Mouse (Mus musculus): ENCODE results near the gene Dclk1.

Dclk1 gene

DNA sequence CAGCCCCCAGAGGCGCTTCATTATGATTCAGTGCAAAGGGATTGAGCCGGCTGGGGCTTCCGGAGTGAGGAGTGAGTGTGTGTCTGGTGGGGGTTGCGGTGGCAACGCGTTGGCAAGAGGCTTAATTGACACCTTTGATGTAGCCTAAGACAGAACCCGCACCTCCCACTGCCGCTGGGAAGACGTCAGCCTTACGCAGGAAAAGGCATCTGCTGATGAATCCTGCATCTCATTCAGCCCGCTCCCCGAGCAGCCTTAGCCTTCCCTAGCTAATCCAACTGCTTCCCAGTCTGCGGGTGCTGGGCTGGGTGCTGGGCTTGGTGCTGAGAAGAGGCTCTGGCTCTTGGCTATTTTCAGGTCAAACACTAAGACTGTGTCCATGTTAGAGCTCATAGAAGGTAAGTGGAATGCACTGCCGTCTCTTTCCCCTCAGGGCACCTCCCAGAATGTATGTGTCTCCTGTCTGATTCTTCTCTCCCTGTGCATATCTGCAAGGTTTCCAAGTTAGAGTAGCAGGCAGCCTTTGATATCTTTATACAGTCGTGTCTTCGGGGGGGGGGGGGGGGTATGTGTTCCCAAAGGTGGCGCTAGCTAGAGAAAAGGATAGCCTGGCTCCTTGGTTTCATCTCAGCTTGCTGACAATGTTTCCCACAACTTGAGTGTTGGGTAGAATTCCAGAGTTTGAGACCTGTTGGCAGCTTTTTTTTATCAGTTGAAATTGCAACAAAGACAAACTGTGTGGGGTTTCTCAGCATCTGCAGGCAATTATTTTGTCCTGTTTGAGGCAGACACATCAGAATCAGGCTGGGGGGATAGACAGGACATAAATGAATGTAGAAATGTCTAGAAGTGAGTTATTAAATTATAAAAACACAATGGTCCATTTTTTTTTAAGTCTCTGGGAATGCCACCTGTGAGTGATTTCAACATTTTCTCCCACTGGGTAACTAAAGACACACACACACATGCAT lies 219.8 kb downstream of the Dclk1 start:
- in situ Hi-C loops (cut with MboI; ENCODE audit: low pct_unique_long_range_greater_than_20kb in 1 of 2, low sequenced_read_pairs in 2 of 2, unreplicated experiment in 1 of 2), result no loop called here

DNA sequence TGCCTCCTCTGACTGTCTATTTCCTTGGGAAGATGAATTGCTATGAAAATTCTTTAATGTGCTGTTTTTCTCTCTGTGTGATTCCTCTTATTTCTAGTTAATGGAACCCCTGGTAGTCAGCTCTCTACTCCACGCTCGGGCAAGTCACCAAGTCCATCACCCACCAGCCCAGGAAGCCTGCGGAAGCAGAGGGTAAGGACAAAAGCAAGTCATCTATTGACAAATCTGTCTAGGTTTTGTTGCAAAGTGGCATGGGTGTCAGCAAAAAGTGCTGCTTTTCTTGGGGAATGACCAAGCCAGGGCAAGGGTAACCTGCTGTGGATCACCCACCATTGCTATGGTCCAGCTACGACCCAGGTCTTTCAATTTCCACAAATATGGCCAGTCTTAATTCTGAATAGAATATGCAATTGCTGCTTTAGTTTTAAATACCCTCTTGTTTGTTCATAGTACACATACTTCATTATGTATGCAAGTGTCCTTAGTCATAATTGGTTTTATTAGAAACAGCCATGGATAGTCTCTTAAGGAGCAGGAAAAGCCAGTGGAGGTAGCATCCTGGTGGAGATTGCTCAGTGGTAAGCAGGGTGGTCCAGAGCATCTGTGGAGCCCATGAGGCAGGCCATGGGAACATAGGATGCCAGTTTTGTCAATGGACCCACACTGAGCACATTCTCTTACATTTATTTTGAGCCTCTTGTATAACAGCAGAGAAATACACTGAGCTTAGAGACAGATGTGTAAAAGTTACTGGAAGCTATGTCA lies 220.9 kb downstream of the Dclk1 start:
- in situ Hi-C loops (cut with MboI; ENCODE audit: low pct_unique_long_range_greater_than_20kb in 1 of 2, low sequenced_read_pairs in 2 of 2, unreplicated experiment in 1 of 2), result no loop called here

DNA sequence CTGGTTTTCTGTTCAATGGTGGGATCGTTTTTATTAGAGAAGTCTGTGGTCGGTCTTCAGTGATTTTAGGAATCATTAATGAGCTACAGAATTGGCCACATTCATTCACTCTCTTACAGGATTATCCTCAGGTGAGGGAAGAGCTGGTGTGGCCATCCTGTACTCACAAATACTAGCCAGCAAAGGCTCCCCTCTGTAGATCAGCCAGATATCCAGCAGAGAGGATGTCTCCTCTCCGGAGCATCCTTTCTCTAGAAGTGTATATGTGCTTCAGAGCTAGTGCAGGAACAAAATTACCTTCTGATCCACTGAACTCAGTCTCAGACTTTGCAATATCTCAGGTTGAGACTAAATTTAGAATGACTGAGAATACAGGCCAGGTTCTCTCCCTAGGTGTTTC lies 222.1 kb downstream of the Dclk1 start:
- in situ Hi-C loops (cut with MboI; ENCODE audit: low pct_unique_long_range_greater_than_20kb in 1 of 2, low sequenced_read_pairs in 2 of 2, unreplicated experiment in 1 of 2), result no loop called here

DNA sequence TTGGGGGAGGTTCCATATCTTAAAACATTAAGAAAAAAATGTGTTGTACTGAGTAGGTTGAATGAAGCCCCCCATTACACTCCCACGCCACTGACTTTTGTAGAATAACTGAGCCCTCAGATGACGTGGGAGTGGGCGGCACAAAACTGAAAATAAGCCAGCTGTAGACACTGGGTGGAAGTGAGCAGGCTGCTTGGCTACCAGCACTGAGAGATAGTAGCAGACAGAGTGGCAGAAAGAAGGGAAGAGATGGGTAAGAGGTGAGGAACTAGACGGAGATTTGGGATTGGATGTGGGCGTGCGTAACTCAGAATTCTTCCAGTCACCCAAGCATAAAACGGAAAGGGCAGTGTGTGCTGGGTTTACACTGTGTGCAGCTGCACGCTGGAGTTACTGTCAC lies 223.6 kb downstream of the Dclk1 start:
- in situ Hi-C loops (cut with MboI; ENCODE audit: low pct_unique_long_range_greater_than_20kb in 1 of 2, low sequenced_read_pairs in 2 of 2, unreplicated experiment in 1 of 2), result no loop called here

DNA sequence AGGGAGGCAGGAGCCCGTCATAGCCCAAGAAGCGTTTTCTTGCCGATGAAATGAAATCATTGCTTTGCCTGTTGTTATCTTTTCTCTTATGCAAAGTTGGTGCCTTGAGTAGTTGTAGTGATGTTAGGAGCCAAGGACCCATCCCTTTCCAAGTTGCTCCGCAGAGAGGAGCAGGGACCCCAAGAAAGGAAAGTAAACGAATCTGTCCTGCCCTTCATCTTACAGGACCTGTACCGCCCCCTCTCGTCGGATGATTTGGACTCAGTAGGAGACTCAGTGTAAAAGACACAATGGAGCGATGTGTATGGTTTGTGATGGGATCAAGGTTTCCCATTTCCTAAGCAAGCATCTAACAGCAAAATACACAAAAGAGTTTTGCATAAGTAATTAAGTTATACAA lies 224.2 kb downstream of the Dclk1 start:
- in situ Hi-C loops (cut with MboI; ENCODE audit: low pct_unique_long_range_greater_than_20kb in 1 of 2, low sequenced_read_pairs in 2 of 2, unreplicated experiment in 1 of 2), result no loop called here

DNA sequence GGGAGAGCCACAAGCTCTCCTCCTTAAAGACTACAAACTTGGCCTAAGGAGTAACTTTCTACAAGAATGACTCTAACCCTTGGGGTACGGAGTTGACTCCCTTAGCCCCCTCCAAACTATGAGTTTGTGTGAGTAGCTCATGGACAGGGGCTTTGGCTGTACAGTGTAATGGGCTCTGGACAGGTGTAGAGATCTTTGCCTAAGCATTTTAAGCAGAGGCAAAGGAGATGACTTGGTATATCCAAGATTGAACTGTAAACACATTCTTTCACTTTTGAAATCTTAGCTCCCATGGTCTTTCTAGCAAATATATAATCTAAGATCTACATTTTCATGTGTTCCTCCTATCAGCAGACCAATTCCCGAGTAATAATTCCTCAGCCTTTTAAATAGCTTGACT lies 229.9 kb downstream of the Dclk1 start, which contains the start of gene Gm21954:
Gene Gm21954 (minus strand): TSS at position 101 of the 400 bp plus-strand sequence.
- in situ Hi-C loops (cut with MboI; ENCODE audit: low pct_unique_long_range_greater_than_20kb in 1 of 2, low sequenced_read_pairs in 2 of 2, unreplicated experiment in 1 of 2), result no loop called here

DNA sequence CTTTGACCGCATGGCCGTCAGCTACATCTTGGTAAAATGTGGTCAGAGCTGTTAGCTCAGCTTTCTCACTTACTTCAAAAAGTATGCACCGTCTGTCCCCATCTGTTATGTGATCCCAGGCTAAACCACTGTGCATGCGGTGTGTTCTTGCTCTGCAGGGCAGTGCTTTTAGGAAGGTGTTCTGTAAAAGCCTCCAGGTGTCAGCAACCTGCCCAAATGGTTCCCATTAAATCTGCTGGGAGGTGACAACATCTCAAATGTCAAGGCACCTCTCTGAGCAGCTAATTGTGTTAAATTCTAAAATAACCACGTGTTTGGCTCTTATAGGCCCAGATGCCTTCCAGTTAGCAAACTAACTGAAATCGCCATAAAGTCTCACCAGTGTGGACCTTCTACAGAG lies 231.0 kb downstream of the Dclk1 start:
- in situ Hi-C loops (cut with MboI; ENCODE audit: low pct_unique_long_range_greater_than_20kb in 1 of 2, low sequenced_read_pairs in 2 of 2, unreplicated experiment in 1 of 2), result no loop called here

DNA sequence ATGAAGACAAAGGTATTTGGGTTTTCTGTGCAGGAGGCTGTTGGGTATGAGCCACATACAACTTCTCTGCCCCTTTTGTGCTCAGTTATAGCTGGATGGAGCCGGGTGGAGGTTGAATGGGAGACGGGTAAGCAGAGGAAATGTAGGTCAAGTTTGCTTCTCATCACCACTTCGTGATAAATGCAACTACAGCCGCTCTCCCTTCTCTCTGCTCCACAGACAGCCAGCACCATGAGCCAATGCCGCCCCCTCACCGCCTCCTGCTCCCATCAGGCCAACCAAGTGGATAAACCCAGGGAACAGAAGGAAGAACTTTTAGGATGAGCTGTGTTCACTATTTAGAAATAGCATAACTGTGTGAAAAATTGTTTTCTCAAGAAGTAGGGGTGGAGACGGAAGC lies 234.5 kb downstream of the Dclk1 start:
- in situ Hi-C loops (cut with MboI; ENCODE audit: low pct_unique_long_range_greater_than_20kb in 1 of 2, low sequenced_read_pairs in 2 of 2, unreplicated experiment in 1 of 2), result no loop called here

DNA sequence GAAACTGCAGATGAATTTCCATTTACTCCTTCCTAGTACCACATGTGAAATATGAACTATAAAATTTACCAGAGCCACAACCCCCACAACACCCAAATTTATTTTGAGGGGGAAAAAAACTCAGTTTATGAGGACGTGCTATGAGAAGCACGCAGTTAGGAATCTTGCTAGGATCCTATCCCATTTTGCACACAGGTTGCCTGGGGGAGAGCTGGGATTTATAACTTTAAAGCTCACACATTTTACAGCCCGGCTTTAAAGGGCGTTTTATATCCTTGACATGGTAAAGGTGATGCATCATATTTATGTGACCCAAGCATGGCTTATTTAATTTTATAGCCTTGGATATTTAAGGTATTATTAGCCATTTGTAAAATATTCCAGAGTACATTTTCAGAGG lies 237.1 kb downstream of the Dclk1 start:
- in situ Hi-C loops (cut with MboI; ENCODE audit: low pct_unique_long_range_greater_than_20kb in 1 of 2, low sequenced_read_pairs in 2 of 2, unreplicated experiment in 1 of 2), result no loop called here

DNA sequence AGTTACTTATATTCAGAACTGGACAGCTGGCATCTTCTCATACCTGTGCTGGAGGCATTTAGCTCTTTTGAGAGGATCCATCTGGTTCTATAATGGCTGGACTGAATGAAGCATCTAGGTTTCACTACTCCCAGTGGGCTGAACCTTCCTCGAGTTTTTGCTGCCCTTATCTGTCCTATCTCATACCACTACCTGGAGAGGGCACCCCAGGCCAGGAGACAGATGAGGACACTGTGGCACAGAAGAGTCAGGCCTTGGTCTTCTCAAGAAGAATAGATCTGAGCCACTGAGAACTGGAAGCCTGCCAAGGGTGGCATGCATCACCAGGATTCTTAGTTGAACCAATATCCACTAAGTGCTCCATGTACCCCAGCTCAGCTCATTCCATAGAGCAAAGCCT lies 239.0 kb downstream of the Dclk1 start:
- in situ Hi-C loops (cut with MboI; ENCODE audit: low pct_unique_long_range_greater_than_20kb in 1 of 2, low sequenced_read_pairs in 2 of 2, unreplicated experiment in 1 of 2), result no loop called here

DNA sequence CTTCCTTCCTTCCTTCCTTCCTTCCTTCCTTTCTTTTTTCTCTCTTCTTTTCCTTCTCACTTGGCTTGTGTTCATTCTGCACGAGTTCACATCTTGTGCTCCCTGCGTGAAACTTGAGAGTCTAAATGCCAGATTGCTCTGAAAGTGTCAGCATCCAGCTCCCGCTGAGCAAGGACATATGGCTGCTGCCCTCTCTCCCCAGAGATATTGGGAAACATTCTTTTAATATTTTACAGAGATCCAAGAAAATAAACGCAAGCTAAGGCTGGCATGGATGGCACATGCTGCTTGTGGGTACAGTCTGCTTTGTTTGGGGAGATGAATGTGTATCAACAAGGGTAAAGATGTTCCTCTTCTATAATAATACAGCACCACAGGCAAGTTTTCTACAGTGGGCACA lies 241.2 kb downstream of the Dclk1 start:
- in situ Hi-C loops (cut with MboI; ENCODE audit: low pct_unique_long_range_greater_than_20kb in 1 of 2, low sequenced_read_pairs in 2 of 2, unreplicated experiment in 1 of 2), result no loop called here

DNA sequence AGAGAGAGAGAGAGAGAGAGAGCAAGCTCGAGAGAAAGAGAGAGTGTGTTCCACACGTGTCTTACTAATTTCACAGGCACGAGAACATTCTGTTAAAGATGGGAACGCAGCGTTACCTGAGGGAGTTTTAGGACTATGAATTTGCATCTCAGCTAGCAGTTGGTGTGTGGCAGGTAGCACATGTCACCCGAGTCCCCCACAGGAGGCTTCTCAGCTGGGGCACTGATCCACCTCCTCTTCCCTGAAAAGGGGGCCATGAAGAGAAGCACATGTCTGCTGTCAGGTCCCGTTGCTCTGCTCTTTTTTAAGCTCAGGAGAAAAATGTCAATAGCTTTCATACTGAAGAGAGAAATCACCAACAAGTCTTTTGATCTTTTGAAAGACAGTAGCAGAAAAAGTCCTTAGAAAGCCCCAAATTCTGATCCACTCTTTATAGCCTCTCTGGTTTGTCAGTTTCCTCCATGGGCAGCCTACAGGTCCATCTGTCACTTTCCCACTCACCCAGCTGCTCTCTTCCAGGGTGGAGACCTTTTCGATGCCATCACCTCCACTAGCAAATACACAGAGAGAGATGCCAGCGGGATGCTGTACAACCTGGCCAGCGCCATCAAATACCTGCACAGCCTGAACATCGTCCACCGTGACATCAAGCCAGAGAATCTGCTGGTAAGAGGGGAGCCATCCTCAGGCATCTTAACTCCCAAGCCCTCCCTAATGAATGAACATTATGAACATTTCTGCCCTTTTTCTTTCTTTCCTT lies 247.2 kb downstream of the Dclk1 start:
- in situ Hi-C loops (cut with MboI; ENCODE audit: low pct_unique_long_range_greater_than_20kb in 1 of 2, low sequenced_read_pairs in 2 of 2, unreplicated experiment in 1 of 2), result no loop called here

DNA sequence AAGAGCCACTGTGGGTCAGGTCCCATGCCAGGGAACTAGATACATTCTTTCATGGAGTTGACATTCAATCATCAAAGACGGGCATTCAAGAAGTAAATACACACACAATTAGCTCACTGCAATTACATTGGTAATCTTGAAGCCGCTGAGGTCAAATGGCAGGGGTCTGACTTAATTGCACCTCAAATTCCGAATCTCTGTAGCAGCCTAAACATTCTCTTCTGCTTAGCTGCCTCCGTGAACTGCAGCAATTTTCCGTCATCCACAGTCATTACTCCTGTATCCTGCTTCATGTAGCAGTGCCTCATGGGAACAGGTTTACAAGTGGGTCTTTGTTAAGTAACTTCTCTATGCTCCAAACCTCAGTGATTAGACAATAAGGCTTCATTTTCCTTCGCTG lies 249.9 kb downstream of the Dclk1 start:
- in situ Hi-C loops (cut with MboI; ENCODE audit: low pct_unique_long_range_greater_than_20kb in 1 of 2, low sequenced_read_pairs in 2 of 2, unreplicated experiment in 1 of 2), result no loop called here

DNA sequence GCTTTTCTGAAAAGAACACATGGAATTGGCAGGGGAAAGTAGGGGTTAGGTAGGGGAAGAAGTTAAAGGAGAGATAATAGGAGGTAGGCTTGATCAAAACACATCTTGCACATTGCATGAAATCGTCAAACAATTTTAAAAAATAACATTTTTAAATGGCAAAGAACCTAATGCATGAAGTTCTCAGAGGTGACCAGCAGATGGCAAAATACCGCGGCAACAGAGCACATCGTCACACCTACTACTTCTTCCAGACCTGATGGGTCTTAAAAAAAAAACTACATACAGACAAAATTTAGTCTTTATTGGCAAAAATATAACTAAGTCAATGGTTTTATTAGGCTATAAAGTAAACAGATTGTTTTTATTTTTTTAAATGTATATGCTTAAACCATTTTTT lies 252.2 kb downstream of the Dclk1 start:
- in situ Hi-C loops (cut with MboI; ENCODE audit: low pct_unique_long_range_greater_than_20kb in 1 of 2, low sequenced_read_pairs in 2 of 2, unreplicated experiment in 1 of 2), result no loop called here

DNA sequence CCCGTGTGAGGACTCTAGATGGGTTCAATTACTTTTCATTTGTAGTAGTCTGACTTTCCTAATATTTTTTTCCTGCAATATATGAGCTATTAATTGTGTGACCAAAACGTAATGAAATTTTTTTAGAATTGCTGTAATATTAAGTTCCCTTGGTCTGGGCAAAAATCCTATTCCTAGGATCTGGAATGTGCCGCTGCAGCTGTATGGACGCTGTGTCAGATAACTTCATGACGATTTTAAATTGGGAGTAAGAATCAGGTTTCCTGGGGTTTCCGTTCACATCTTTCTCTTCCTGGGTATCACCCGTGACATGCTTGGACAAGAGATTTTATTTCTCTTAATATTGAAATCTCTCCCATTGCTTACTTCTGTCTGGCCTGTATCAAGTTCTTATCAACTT lies 253.1 kb downstream of the Dclk1 start:
- in situ Hi-C loops (cut with MboI; ENCODE audit: low pct_unique_long_range_greater_than_20kb in 1 of 2, low sequenced_read_pairs in 2 of 2, unreplicated experiment in 1 of 2), result no loop called here

DNA sequence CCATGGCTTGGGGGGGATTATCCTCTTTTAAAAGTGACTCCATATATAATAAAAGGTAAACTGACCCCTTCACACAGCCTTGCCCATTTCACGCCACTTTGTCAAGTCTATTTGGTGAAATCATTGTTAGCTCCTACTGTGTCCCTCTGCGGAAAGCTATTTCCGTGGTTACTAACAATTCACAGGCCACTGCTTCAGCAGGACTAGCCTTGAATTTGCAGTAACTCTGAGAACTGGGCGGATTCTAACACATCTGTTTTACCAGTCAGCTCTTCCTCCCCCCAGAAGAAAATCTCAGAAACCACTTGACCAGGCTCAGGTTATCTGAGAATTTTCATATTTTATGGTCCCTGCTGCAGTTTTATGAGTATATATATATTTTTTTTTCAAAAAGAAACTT lies 253.7 kb downstream of the Dclk1 start:
- in situ Hi-C loops (cut with MboI; ENCODE audit: low pct_unique_long_range_greater_than_20kb in 1 of 2, low sequenced_read_pairs in 2 of 2, unreplicated experiment in 1 of 2), result no loop called here

DNA sequence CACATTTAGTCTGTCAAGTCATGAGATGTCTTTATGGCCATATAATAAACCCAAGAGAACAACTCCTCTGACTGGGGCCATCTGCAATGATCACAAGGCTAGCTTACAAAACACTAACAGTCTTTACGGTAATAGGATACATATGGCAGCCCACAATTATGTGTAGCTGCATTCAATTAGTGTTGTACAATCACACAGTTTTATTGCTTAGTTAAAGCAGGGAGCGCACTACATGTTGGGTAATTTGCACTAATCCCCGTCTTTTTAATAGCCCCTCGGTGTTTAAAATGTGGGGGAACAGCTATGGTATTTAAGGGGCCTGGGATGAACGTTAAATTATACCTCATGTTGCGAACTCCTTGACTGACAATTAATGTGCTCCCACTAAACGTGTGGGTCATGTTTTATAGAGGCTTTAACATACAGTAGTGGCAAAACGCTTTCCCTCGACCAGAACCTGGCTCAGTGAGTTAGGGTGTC lies 254.3 kb downstream of the Dclk1 start:
- in situ Hi-C loops (cut with MboI; ENCODE audit: low pct_unique_long_range_greater_than_20kb in 1 of 2, low sequenced_read_pairs in 2 of 2, unreplicated experiment in 1 of 2), result no loop called here

DNA sequence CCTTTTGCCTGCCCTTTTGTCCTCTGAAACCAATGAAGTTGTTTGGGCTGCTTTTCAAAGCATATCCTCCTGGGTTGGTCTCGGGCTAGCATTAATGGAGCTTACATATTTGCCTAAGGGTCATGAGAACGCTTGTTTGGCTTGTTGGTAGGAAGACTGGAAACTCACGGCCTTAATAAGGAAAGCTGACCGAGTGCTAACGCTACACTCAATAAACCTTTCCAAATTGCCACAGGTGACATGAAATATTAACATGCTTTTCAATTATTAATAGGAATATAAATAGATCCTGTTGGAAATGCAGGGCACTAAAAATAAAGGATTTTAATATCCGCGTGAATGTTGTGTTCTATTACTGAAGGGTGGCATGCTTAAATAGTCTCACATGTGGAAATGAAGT lies 257.1 kb downstream of the Dclk1 start:
- in situ Hi-C loops (cut with MboI; ENCODE audit: low pct_unique_long_range_greater_than_20kb in 1 of 2, low sequenced_read_pairs in 2 of 2, unreplicated experiment in 1 of 2), result no loop called here

DNA sequence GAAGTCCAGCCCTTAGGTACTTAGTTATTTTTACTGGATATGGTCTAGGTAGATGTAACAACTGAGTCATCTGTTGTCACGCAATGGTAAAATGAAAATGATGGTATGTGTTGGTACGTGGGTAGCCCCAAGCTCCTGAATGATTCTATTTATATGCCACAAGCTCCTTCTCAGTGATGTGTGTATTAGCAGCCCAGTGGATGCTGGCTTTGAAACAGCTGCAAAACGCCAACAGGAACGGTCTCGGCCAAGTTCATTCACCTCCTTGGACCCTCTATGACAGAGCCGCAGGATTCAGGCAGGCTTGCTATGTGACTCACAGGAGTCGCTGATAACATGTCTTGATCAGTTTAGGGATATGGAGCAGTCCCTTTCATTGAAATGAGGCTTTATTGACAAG lies 268.0 kb downstream of the Dclk1 start:
- in situ Hi-C loops (cut with MboI; ENCODE audit: low pct_unique_long_range_greater_than_20kb in 1 of 2, low sequenced_read_pairs in 2 of 2, unreplicated experiment in 1 of 2), result no loop called here
